Mouse (Mus musculus): ENCODE results near the gene 2010111I01Rik.
"Not testable (repeated sequence)": the region's sequence is repeated elsewhere in the genome, so short reads cannot be mapped to it uniquely, and the experiment has no call there.

Gene 2010111I01Rik

DNA sequence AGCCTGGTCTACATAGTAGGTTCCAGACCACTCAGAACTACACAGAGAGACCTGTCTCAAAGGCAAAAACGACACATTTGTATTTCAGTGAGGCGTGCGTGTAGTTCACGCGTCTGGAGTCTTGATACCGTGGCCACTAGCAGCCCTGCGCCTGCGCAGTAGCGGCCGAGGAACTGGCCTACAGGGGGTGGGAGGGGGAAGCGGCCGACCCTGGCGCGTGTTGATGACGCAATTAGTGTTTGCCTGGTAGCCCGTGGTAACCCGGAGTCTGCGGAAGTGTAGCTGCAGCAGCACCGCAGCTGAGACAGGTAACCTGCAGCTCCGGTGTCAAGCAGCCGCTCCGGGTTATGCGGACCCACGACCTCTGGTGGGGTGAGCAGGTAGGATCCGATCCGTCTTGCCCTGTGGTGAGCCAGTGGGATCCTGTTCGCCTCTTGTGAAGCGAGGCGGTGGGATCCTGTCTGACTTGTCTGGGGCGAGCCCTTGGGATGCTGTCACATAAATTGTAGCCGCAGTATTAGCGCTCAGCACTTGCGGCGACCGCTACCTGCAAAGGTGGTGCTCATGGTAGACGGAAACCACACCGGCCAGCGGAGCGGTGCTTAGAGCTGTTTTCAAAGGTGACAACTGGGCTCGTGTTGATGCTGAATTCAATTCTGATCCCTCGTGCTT is at the start of gene 2010111I01Rik:
TSS of gene 2010111I01Rik (plus strand) at position 254 of the 672 bp plus-strand sequence.
- DNase-seq (ENCODE audit: low spot score in 2 of 2) = peak; percentile 92 to 93

DNA sequence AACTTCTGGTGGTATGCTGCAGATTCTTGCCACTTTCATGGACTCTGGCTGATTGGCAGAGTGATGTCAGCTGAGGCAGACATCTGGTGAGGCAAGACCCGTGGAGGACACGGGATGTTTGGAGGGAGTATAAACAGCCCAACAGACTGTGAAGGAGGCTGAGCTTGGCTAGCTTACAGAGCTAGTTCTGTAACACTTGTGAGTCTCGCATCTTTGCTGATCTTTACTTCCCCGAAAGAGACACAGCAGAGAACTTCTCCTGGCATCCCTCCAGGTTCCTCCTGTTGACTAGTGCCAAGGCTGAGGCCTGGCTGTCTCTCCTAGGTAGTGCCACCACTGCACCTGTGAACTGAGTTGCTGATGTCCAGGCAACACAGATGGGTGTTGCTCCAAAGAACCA is 48.0 kb upstream of the 2010111I01Rik start:
- no peak for DNase-seq (ENCODE audit: low spot score in 2 of 2)

DNA sequence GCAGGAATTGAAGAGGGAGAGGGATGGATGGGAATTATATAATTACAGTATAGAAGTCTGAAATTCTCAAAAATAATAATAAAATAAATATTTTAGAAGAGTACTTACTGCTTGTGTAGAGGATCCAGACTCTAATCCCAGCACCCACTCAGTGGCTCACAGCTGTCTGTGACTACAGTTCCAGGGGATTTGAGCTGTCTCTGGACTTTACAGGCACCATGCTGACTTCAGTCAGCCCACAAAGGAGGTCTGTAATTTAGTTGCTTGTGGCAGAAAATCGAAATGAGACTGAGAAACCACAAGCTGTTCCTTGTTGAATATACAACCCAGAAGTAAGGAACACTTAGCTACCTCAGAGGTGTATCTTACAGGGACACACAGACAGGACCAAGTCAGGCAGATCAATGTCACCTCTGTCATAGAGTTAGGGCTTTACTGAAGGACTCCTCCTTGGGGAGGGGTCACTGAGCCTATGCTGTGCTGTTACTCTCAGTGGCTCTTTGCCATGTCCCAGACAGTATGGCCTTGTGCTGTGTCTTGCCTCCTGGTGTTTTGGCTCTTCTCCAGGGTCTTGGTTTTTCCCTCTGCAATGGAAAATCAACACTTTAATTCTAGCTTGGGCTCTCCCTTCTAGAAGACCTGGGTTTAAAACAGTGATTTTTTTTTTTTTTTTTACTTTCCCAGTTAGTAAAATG is 47.1 kb upstream of the 2010111I01Rik start:
- no peak for DNase-seq (ENCODE audit: low spot score in 2 of 2)

DNA sequence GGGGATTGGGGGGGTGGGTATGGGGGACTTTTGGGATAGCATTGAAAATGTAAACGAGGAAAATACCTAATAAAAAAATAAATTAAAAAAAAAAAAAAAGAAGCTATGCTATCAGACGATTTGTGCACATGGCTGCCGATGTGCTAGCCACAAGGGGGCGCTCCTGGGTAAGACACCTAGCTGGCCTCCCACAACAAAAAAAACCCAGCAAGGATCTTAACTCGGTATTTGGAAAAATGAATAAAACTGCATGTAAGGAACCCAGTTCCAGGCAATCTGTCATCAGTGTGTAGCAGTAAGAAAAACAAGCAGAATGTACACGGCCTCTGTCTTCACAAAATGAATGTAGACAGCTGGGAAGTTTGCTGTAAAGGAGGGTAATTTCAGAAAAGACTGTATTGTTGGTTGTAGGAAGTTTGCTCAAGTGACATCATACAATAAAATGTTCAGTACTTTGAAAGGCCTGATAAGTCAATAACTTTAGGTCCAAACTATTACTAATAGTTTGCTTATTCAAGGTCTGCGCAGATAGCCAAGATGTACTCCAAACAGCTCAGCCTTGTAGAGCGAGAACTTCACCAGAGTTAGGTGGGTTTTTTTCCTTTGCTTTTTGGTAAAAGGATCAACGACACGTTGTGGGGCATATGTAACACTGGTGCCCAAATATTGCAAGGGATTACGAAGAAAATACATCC is 44.9 kb upstream of the 2010111I01Rik start:
- DNase-seq (ENCODE audit: low spot score in 2 of 2) = peak; percentile 56 to 67

DNA sequence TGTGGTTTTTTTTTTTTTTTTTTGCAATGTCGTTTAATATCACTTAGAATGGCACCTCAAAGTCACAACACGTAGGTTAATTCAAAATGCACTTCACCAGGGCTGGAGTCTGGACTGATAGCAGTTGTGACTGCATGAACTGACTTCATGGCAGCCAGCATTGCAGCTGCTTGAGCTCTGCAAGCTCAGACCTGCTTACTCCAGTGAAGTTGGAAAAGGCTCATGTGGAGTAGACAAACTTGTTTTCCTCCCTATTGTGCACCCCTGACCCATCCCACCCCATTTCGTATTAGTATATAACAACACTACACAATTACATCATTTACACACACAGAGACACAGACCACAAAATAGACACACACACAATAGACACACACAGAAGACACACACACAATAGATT is 42.0 kb upstream of the 2010111I01Rik start:
- DNase-seq (ENCODE audit: low spot score in 2 of 2) = no peak

DNA sequence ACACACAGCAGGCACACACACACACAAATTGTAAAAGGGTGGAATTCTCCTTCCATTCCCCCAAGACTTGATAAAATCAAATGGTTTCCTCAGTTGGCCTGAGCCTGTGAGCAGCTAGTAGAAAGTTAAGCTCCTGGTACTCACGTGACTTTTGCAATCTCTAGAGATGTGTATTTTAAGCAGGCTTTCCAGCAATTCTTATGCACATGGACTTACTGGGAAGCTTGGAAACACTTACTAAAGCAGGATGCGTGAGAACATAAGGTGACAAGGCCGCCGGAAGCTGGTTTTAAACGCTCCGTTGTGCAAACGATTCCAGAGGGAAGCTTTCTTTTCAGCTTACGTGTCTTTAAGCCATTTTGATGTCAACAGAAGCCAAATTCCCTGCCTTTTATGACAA is 41.5 kb upstream of the 2010111I01Rik start:
- DNase-seq (ENCODE audit: low spot score in 2 of 2) = no peak

DNA sequence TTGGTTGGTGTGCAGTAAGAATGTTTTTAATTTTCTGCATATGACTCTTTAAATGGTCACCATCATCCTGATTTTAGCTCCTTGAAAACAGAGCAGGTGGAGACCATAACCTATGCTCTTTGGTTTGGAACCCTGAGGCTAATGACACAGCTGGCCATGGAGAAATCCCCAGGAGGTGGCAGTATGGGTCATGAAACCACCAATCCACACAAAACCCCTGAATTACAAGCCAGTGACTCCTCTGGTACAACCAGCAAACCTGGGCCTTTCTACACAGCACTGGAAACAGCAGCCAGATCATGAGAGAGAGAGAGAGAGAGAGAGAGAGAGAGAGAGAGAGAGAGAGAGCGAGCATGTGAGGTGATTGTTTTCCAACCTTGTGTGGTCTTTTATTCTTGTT is 38.2 kb upstream of the 2010111I01Rik start:
- DNase-seq (ENCODE audit: low spot score in 2 of 2) = peak; percentile 28 to 31

DNA sequence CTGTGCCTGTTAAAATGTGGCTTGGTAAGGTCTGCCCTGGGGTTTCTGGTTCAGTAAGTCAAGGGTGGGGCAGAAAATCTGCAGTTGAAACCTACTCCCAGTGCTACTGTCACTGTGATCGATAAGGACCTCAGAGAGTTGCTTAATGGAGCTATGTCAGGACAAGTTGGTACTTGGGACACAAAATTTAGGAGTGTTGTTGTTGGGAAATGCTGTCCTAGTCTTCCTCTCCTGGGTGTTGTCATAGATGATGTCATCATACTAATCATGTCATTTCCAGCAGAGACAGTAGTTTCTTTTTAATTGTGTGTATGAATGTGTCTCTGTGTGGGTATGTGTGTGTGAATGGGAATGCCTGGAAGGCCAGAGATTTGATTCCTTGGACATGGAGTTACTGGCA is 37.2 kb upstream of the 2010111I01Rik start:
- no peak for DNase-seq (ENCODE audit: low spot score in 2 of 2)

DNA sequence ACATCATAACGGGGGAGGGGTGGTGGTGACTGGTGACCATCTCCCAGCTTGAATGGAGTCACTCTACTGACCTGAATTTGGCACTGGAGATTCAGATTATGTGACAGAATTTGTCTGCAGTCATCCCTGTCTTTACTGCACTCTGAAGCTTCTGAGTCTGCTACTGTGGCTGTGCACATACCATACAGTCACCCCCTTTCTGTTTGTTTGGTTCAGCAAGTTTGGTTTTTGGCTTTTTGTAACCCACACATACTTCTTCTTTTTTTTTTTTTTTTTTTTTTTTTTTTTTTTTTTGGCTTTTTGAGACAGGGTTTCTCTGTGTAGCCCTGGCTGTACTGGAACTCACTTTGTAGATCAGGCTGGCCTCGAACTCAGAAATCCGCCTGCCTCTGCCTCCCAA is 35.5 kb upstream of the 2010111I01Rik start:
- not testable (repeated sequence) for DNase-seq (ENCODE audit: low spot score in 2 of 2)

DNA sequence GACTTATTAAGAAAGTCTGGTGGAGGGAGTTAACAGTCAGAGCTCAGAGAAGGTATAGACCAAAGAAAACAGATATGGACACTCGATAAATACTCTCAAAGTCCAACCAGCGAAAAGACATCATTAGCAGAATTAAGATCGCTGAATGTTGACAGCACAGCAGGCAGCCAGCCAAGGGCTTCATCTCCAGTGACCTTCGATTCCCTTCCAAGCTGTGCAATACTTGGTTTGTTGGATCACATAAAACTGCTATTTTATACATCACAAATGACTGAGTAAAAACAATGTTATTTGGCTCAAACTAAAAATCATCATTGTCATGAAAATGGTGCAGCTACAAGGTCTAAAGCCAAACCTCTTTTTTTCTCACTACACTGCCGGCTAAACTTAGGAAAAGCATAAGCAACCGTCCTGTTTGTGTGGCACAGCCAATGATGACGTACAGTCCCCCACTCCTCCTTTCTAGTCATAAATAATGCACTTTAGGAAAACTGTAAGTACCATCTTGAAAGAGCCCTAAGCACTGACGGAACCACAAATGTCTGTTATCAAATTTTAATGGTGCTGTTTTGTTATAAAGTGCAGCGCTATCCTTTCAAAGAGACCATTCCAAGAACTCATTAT is 34.8 kb upstream of the 2010111I01Rik start:
- no peak for DNase-seq (ENCODE audit: low spot score in 2 of 2)

DNA sequence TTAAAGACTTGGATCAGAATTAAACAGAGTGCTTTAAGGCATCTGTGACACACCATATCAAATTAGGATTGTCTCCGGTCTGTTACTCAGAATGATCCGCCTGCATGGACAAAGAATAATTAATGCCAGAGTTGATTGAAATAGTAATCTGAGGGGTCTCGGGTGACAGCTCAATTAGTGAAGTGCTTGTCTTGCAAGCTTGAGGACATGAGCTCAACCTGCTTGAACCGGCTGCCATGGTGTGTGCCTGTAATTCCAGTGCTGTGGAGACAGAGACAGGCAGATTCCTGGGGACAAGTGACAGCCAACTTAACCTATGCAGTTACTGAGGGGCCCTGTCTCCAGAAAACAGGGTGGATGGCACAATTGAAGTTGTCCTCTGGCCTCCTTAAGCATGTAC is 32.2 kb upstream of the 2010111I01Rik start:
- no peak for DNase-seq (ENCODE audit: low spot score in 2 of 2)

DNA sequence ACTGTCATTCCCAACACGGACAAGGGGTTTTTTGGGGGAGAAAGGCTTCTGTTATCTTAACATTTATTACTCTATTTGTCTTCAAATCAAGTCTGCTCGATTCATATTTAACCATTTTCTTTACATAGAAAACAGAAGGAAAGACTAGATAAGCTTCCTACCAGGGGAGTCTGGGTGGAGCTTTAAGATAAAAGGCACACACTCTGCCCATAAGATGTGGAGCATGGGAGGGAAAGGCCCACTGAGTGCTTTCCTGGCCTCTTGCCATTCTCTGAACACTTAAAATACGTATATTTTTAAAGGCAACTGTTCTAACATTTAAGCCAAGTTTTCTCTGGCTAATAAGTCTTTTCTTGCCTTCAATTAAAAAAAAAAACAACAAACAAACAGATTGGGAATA is 25.3 kb upstream of the 2010111I01Rik start:
- DNase-seq (ENCODE audit: low spot score in 2 of 2) = no peak

DNA sequence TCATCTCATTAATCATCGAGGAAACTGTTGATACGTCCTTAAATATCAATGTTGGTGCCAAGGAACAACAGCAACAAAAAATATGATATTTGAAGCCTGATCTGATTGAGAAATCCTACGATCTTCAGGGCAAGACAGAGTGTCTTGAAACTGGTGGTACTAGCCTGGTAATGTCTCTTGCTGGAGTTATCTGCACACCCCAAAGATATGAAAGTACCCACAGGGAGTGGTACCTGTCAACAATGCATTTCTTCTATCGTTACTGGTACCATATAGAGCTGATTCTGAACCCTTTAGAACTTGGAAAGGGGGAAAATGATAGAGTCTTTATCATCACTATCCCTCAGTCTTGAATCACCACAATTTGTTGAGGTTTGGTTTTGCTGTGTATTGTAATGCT is 24.9 kb upstream of the 2010111I01Rik start:
- no peak for DNase-seq (ENCODE audit: low spot score in 2 of 2)

DNA sequence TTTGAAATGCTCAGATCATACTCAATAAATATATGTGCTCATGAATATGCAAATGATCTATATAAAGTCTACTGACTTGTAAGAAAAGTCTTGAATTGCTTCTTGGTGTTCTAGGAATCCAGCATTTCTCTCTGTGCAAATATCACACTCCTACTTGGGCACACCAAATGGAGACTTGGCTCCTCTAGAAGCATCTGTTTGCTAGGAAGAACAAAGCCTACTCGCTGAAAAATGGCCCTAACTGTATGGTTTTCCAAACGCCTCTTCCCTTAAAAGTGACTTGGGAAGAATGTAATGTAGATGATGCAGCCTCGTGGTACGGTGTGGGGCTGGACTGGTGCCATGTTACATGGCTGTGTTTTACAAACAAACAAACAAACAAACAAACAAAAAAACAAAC is 24.0 kb upstream of the 2010111I01Rik start:
- DNase-seq (ENCODE audit: low spot score in 2 of 2) = no peak

DNA sequence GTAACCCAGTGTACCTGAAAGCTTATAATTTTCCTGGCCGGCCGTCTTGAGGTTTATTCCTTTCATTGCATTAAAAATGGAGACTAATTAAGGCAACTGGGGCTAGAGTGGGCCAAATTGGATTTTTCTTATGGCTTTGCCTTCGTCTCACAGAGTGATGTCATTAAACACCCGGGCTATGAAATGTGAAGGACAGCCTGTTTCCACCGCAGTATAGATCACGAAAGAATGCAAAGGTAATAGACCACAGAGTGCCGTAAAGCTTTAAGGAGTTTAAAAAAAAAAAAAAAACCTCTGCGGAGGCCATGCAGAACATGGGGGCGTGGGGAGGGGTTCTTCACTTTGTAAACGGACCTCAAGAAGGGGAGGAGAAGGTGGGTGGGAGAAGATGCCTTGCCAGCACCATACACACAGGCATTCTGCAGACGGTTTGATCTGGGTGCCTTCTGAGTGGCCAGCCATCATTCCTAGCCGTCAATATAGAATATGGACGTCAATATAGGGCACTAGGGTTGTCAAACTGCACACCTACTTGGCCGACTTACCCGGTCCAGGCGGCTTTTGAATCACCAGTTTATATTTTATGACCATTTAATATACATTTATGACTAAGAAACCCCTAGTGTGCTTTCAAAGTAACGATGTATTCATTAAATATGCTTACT is 23.2 kb upstream of the 2010111I01Rik start:
- DNase-seq (ENCODE audit: low spot score in 2 of 2) = no peak

DNA sequence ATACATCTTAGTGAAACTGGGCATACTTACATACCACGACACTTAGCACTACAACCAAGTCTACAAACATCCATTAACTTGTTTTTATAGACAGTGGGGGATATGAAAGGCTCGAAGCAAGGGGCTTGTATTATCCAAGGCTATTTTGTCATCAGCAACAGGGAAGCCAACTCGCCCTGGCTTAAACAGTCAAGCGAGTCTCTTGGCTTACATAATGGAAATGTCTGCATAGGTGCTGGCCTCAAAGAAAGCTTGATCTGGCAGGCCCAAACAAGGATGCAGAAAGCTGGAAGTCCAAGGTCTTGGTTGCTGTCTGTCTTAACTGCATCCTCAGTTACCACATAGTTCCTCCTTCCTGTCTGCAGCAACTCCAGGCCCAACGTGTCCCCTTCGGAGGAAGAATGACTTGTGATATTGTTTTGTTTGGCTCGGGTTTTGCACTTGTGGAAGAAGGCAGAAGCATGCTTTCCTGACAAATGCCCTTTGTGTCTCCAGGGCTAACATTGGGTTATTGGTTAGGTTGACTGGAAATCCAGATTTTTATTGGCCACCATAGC is 21.3 kb upstream of the 2010111I01Rik start:
- no peak for DNase-seq (ENCODE audit: low spot score in 2 of 2)

DNA sequence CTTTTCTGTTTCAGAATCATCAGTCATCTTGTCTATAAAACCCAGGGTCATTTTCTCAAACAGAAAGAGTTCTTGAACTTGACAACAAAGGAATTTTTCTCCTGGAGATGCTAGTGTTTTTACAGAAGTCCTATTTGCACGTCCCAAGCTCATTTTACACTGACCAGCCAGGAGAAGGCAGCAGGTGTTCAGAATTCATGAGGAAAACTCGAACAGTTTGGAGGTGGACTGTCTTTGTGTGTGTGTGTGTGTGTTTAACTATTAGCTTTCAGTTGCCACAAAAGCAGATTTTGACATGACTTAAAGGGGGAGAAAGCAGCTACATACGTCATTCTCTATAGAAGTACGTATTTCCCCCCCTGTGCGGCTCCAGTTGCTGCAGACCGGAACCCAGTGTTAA is 20.6 kb upstream of the 2010111I01Rik start:
- no peak for DNase-seq (ENCODE audit: low spot score in 2 of 2)

DNA sequence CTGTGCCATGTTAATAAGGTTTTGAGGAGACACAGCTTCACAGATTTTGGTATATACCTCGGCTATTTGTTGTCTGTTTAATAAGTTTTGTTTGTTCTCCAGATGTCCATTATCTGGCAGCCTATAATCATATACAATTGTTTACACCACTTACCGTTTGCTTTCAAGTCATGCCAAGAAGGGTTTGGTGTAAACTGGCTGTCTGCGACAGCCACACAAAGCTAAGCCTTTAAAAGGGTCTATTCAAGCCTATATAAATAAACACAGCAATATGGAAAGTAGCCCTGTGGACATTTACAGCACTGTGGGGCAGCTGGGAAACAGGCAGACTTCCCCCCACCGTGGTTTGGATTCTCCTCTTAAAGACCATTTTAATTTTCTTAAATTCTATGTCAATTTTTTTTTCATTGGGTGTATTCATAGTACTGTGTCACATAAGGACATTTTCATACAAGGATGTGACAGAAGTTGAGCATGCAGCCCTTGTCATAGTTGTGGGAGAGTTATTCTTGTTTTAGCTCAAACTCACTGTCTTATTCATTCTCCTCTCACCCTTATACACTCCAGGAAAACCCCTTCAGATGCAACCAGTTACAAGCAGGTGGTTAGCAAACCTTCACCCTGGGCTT is 15.0 kb upstream of the 2010111I01Rik start:
- DNase-seq (ENCODE audit: low spot score in 2 of 2) = no peak

DNA sequence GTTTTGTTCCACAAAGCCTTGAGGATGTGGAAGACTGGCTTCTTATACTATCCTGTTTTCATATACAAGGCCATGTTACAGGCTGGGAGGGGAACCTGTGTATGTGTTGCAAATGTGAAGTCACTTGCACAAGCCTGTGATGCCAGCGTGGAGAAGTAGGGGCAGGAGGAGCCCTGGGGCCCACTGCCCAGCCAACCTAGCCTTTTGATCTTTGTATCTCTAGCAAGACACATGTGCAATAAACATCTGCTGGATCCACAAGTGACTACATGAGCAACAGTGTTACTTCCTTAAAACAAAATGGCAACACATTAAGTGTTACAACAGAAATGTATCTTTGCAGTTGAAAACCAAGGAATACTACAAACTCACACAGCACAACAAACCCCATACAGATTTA is 13.1 kb upstream of the 2010111I01Rik start:
- no peak for DNase-seq (ENCODE audit: low spot score in 2 of 2)

DNA sequence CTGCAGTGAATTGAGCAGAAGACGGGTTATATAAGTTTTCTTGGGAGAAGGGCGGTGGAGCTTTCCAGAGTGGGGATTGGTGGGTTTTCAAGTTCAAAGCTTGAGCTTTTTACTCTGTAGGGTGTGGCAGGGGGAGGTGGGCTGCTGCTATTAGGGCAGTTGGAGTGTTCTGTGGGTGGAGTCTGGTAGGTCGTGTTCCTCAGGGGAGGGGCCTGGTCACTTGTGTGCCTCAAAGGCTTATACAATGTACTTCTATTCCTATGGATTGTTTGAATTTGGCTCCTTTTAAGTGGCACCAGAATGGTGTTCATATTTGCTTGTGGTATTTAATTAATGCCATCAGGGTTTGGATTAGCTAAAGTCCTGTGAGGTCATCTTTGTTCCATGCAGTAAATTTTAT is 12.6 kb upstream of the 2010111I01Rik start:
- no peak for DNase-seq (ENCODE audit: low spot score in 2 of 2)

DNA sequence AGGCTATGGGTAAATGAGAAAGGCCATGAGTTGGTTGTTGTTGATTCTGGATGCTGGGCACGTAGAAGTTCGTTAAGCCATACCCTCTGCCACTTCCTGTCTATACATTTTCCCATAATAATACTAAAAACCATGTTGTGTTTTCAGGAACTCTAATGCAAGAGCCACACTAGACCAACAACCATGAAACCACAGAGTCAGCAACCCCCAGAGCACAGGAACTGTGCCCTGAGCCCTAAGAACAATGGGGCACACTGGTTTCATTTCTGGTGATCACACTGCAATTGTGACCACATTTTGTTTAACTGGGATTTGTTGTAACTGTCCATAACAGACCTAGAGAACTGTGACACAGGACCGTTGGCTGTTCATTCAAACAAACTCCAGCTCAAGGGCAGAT is 12.1 kb upstream of the 2010111I01Rik start:
- no peak for DNase-seq (ENCODE audit: low spot score in 2 of 2)

Measured in urinary bladder, adult 18-20 months (tissue).